Mouse (Mus musculus) erythroblast, adult 5-6 weeks (primary cell): Measurements from ENCODE around the gene Plxna2. TPM values are rescaled to one million over a fixed set of nuclear protein-coding genes. Genes with fewer than 3 reads are reported as not detected.
A peak's percentile ranks its signal among the peaks of the same experiment; 100 is the strongest.

ENCODE experiments used
- ATAC-seq: replicated peaks from 2 replicates; pipeline ENCODE4 v1.8.0; 2016; ENCODE audit warnings: moderate number of reproducible peaks, mild to moderate bottlenecking, moderate TSS enrichment, inconsistent platforms; ENCODE audit not compliant: poor library complexity, low FRiP score, severe bottlenecking
- total RNA-seq, 2 experiments: library from RNA; stranded (forward) in 1 of 2; stranded (reverse) in 1 of 2; fragments of 150-400 nt in 1 of 2; fragments of 200-764, 138-1000 nt in 1 of 2; gene quantifications; 2 replicates each; pipeline versions ENCODE4 v1.2.3 to v1.2.4; 2015 to 2017; ENCODE audit warnings: low replicate concordance in 2 of 2

The Plxna2 gene
- total RNA-seq, 2 experiments from 2014 or later, result 0.09 to 1.3 TPM

- 0 out of 2 replicates have a peak, but pooled peaks have one; percentile 44 for ATAC-seq
Observed at GRCm38 (mm10) chr1:194753168-194753567, 135.2 kb downstream of the Plxna2 start.

DNA sequence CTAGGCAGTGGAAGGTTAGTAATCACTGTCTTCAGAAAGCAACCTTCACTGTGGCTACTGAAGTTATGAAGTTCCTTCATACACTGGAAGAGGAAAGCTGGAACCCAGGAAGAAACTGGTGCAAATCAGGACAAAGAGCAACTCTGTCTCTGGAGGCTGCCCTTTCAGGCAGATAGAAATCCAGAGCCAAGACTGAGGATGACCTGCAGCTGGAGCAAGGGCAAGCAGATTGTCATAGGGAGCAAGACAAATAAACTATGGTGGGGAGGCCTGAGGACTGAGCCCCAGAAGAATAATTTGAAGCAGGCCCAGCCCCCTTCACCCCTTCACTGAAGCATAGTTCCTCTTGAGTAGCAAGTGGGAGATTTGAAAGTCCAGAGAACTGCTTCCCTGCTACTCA is 138.0 kb downstream of the Plxna2 start:
- no peak for ATAC-seq

DNA sequence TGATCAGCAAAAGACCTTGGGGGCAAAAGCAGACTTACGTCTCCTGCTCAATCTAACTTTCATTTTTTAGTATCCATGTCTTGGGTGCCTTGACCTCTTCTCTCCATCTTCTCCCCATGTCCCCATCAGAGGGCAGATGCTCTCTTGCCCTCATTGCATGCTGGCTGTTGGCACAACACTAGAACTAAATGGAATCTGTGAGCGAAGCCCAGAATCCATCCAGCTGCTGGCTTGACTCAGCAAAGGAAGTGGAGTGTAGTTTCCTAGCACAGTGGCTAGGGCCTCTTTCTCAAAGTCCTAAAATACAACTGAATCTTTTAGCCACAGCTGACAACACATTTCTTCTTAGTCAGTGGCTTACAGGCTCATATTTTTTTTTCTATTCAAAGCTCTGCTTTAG is 138.4 kb downstream of the Plxna2 start:
- no peak for ATAC-seq

DNA sequence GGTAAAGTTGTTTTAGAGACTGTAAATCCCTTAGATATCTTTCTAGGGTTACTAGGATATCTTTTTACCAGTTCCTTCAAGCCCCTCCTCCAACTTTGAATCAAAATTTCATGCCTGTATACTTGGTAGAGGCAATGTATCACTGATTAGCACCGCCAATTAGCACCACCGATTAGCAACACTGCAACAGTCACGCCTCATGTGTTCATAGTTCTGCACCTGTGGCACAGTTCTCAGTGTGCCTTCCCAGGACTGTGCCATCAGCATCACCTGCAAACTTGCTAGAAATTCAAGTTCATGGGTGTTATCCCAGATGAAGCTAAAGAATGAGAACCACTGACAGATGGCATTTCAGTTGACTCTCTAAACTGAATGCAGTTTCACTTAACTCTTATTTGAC is 138.8 kb downstream of the Plxna2 start:
- no peak for ATAC-seq

DNA sequence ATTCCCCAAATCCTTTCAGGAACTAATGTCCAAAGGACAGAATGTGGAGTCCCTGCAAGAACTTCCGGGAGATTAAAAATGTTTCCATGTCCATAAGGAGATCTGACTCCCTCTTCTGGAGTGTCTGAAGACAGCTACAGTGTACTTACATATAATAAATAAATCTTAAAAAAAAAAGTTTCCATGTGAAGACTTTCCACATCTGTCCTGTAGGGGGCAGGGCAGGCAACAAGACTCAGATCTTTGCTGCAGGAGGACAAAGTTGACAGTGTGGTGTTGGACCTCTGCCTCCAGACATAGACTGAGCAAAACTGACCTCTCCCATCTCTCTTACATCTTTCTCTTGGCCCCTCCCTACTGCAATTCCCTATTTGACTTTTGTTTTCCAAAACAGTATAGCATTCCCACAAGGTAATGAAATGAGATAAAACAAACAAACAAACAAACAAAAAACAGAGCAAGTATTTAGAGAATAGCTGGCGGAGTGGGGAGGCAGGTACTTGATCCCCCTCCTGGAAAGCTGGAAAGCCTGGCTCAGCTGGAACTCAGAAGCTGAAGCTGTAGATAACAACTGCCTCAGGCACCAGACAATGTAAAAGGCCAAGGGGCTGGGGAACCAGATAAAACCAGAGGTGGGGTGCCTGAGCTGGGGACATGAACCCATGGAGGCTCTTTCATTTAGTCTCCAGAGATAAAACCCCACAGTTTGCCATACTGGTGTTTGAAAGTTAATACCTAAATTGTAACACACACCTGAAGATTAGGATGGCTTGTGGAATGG is 143.6 kb downstream of the Plxna2 start:
- ATAC-seq, result peak; percentile 68; the same call in 1 of the 2 replicates

GRCm38 (mm10) chr1:194762896-194763295 is 144.9 kb downstream of the Plxna2 start:
- ATAC-seq, result no peak

GRCm38 (mm10) chr1:194764951-194765350 is 146.9 kb downstream of the Plxna2 start:
- ATAC-seq, result no peak

GRCm38 (mm10) chr1:194768799-194769198 is 150.8 kb downstream of the Plxna2 start:
- no peak for ATAC-seq

DNA sequence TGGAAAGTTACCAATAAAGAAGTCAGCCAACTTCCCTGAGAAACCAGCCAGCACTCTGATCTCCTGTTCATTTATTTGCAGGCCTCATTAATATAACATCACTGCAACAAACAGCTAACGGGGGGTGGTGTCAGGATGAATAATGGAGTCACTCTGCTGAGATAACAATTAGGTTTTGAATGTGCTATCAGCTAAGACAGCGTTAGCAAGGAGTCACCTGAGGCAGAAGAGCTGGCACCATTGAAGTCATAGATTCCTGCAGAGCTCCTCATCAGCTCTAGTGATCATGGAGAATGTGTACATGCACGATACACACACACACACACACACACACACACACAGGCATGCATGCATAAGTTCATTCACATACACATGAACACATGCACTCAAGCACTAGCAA is 154.0 kb downstream of the Plxna2 start:
- no peak for ATAC-seq

DNA sequence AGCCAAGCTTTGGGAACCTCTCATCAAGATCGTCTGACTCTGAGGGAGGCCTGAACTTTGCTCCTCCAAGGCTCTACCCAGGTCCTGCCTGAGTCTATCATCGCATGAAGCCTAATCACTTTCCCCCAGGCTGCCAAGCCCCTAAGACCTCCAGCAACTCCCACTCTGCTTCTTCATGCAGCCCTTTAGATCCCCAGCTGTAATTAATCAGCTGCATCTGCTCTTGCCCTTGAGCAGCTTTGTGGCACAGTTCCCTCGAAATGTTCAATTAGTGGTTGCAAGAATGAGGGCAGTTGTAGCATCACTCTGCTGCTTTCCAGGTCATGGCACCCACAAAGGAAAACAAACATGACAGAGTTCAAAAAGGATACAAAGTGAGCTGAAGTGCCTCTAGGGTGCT is 155.9 kb downstream of the Plxna2 start:
- ATAC-seq, result 0 out of 2 replicates have a peak, but pooled peaks have one; percentile 27

DNA sequence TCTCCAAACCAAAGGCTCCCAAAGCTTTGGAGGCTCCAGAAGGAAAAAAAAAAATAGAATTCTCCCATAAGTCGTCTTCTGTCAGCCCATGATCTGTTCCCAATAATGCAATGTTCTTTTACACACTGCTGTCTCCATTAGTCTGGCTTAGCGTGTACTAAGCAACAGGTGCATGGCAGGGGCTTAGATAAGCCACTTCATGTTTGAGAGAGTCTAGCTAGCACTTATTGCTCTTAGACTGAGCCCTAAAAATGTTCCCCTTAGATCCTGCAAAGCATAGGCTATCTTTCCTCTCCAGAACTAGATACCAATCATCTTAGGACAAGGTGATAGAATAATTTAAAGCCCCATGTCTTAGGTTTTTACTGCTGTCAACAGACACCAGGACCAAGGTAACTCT is 156.3 kb downstream of the Plxna2 start:
- ATAC-seq, result peak; percentile 64; the same call in 1 of the 2 replicates

GRCm38 (mm10) chr1:194774754-194775153 is 156.7 kb downstream of the Plxna2 start:
- ATAC-seq, result peak; percentile 71

- no peak for ATAC-seq
Observed at GRCm38 (mm10) chr1:194775656-194776374, 157.8 kb downstream of the Plxna2 start.

- ATAC-seq, result no peak
Observed at GRCm38 (mm10) chr1:194776510-194777244, 158.7 kb downstream of the Plxna2 start.

DNA sequence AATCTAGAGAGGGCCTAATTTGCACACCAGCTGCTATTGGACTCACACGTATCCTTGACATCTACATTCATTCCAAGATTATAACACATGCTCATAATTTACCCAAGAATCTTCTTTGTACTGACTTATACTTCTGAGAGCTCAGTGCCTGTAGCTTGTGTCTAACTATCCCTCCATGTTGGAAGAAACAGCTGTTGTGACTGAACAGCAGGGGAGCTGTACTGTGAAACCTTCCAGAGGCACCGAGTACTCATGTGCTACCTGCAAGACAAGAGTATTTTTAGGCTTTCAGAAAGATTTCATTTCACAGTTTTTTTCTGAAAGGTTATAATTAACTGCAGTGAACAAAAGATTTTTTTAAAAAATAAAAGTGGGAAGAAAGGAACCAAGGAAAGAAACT is 159.6 kb downstream of the Plxna2 start:
- ATAC-seq, result no peak

GRCm38 (mm10) chr1:194780392-194780791 is 162.4 kb downstream of the Plxna2 start:
- ATAC-seq, result no peak

DNA sequence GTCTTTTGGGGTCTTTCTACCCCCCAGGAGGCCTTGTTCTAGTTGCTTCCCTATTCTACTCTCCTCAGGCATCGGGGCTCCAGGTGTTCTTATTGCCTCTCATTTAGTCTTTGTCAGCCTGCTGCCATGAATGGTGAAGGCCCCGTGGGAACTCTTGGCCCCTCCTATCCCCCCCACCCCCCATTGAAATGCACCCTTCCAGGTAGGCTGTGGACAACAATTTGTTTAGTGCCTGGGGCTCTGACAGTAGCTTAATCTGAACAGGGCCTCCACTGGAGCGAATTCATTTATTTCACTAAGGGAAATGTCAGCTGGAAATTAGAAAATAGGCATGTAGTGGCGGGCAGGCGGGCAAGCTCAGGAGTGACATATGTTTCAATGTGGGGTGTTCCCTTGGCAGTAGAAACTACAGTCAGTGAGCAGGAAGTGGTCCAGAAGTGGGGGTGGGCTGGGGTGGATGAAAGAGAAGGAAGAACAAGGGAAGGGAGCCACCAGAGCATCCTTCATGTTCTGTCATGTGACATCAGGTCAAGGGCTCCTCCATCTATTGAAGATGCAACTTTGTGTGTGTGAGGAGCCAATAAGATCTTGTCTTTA is 162.9 kb downstream of the Plxna2 start:
- no peak for ATAC-seq

GRCm38 (mm10) chr1:194781556-194781955 is 163.5 kb downstream of the Plxna2 start:
- ATAC-seq, result no peak

DNA sequence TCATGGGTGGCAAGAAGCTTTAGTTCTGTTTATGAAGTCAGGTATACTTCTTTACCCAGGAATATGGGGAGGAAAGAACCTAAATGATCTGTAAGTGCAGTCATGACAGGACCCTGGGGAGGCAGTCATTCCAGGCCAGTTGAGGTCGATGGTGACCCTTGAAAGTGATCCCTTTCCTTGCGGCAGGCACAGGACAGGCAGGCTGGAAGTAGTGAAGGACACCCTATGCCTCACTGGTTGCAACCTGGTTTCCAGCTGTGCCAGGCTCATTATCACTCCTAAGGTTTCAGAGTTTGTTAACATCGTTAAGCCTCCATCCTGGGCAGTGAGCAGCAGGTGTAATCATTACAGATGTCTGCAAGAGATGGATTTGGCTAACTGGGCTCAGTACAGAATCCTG is 164.3 kb downstream of the Plxna2 start:
- ATAC-seq, result no peak

GRCm38 (mm10) chr1:194787626-194788025 is 169.6 kb downstream of the Plxna2 start:
- no peak for ATAC-seq
